Mouse (Mus musculus) mesoderm, embryonic 11.5 days (tissue): Measurements from ENCODE around the gene Sobp.

Experiments
- DNase-seq: peaks from one replicate; pipeline ENCODE4 v3.0.0-alpha.2; 2012; ENCODE audit warnings: low read depth, low spot score

Sobp gene

DNA sequence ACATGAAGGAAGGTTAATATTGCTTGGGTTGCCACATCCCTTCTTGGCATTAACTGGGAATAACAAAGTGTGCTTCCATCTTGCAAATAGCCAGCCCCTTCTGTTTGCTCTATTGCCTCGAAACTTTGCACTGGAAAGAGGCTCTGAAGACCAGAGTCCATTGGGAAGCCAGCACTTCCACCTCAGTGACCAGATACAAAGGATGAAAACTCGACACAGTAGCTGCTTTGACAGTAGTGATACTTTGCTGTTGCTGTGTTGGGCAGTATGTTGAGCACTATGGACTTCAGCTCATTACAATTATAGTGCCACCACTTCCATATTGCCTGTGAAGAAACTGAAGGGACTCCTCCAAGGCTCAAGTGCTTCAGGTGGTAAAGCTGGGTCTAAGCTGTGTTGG, 86.9 kb downstream of the Sobp start:
- DNase-seq, result no peak

GRCm38 (mm10) chr10:43086888-43087287, 87.4 kb downstream of the Sobp start:
- DNase-seq, result peak; percentile 51

DNA sequence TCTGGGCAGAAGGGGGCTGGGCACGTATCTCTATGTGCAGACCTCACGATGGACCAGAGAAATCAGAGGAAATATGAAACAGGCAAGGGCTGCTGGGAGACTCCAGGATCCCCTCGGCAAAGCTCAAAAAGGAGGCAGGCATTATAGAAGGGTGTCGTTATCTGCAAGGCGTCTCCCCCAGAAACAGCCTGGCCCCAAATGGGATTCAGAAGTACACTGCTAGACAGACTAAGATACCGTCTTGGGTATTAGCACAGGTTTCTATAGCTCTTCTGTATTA, 90.3 kb downstream of the Sobp start:
- DNase-seq, result no peak

DNA sequence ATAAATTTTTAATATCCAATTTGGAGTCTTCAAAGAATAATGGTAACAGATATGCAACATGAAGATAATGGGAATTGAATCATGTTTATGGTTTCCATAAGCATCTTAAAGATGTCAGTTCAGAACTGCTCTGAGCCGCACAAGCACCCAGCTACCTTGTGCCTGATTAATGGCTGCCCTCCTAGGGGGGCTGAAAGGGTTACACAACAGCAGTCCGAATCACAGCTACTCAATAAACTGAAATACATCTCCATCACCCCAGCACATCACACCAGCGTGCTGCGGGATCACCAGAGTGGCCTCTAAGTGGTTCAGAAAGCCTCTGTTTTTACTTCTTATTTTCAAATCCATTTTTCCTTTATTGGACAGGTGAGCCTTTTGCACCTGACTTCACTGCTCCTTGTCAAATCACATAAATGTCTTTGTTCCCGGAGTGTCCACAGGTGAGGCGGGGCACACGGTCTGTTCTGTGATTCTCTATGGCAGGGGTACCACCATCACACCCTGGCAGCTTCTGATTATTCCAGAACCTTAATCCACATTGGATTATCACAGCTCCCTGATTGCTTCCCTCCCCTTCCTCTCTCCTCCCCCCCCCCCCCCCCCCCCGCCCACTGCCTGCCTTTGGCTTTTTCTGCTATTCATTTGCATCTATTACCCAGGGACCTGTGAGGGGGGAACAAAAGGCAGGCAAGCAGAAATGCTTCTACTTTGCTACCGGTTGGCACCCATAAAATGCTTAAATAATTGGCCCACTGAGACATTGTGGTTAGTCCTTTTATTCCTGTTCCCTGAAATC, 90.8 kb downstream of the Sobp start:
- no peak for DNase-seq

GRCm38 (mm10) chr10:43081316-43081715, 93.0 kb downstream of the Sobp start:
- no peak for DNase-seq

- DNase-seq, result no peak
Observed at GRCm38 (mm10) chr10:43075535-43076152, 98.7 kb downstream of the Sobp start.

DNA sequence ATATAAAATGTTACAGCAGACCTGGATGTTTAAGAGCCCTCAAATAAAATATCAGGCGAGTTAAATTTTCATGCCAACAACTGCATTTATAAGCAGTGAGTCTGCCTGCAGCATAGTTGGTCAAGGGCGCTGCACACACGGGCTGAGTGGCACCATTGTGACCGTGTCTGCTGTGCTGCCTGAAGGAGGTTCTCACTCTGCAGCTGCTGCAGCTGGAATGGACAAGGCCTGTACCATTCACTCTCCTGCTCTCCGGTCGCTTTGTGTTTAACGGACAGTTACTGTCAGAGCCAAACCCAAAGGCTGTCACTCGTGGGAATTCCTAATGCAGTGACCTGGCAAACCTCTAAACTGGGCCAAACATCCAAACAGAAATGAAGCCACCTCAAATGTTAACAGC, 101.0 kb downstream of the Sobp start:
- DNase-seq, result no peak

DNA sequence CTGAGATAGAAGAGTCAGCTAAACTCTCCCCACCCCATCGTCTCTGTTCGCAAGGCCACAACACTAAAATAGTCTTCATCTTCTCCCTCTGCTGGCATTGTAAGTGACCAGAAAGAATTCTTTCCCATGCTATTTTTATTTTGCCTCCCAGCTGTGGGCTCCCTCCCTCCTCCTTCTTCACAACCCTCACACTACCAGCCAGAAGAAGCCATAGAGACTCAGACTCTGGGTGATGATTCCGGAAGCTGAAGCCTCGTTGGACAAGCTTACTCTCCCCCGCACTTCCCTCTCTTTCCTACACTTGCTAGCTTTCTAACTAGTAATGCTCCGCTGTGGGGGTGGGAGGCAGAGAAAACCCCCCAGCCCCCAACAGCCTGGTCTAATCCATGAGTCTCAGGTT, 103.4 kb downstream of the Sobp start:
- DNase-seq, result no peak

DNA sequence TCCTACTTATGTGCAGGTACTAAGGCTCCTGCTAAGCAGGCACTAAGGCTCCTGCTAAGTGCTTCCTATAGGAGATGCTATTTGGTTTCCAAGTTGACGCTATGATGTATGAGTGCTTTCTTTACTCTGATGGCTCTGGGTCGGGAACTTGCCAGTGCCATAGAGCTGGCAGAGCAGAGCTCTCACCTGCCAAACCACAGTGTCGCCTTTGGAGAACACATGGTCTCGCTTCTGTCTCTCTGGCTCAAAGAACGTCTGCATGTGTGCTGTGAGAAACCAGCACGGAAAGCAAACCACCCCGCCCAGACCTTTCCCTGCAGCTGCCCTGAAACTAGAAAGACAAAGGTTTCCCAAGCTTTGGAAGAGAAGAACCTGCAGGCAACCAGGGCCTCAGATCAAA, 109.0 kb downstream of the Sobp start:
- DNase-seq, result no peak

- no peak for DNase-seq
Observed at GRCm38 (mm10) chr10:43061519-43062105, 112.7 kb downstream of the Sobp start.

DNA sequence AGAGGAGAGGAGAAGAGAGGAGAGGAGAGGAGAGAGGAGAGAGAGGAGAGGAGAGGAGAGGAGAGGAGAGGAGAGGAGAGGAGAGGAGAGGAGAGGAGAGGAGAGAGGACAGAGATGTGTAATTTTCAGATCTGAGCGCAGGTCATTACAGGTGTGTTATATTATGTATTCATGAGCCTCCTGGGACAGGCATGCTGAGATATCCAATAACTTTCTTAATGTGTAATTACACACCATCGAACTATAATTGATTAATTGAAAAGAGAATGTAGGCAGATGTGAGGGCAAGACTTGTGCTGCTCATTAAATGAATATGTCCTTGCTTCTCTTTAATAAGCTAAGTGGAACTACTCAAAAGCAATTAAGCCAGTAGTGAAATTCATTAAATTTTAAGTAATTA, 118.9 kb downstream of the Sobp start:
- DNase-seq, result no peak

DNA sequence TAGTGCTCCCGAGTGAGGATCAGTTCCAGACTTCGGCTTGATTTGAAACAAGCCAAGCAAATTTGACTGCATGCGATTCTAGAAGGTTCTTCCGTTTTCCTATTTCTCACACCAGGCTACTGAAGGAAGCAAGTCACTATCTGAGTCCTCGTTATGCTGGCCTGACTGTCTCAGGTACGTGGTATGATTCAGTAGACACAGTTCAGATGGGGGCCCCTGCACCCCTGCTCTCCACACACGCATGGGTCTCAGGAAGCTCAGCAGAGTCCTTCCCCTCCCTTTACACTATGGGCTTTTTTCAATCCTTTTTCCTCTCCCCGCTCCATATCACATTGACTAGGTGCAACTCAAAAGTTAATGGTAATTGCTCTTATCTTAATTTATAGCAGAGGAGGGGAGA, 119.6 kb downstream of the Sobp start:
- DNase-seq, result no peak

- DNase-seq, result no peak
Observed at GRCm38 (mm10) chr10:43053861-43054560, 120.3 kb downstream of the Sobp start.

DNA sequence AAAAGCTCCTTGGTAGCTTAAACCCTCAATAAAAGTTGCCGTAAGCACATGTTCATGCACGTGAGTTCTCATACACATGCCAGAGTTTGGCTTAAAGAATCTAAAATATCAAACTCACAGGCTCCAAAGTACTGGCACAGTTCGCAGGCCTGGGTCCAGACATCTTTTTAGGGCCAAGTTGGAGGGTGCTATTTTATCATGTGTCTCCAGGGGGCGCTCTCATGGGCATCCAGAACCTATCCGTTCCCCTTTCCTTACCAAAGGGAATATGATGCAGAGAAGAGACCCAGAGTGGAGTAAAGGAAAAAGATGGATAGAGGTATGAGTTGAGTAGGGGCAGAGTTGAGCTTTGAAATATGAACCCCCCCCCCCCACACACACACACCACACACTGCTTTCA, 121.9 kb downstream of the Sobp start:
- no peak for DNase-seq

- DNase-seq, result no peak
Observed at GRCm38 (mm10) chr10:43047804-43048348, 126.5 kb downstream of the Sobp start.

DNA sequence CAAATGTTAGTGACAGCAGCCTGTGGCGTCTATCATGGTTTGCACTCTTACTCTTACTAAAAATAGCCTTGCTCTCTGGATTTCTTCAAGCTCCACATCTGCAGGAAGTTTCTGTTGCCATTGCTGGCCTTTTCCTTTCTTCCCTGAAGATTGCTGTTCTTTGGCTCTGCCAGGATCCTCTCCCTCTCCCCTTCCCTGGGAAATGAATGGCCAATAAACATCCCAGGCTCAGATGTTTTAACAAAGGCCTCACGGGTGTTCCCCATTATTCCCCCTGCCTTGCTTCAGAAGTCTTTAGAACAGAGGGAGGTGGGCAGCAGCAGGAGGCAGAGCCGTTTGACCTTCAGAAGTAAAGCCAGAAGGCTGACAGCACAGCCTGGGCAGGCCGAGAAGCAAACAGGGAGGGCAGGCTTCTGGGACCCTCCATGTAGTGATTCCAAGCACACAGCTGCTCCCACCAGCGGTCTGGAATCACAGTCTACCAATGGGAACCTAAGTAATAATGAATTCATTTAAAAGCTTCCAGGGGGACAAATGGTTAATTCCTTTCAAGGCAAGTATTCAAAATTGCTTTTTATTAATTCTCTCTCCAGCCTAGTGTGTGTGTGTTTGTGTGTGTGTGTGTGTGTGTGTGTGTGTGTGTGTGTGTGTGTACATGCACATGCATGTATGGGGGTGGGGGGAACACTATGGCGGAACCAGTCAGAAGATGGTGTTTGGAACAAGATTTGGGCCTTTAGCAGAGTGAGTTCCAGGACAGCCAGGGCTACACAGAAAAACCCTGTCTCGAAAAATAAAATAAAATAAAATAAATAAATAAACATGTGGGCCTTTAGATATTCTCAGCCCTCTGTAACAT, 130.8 kb downstream of the Sobp start:
- peak; percentile 77 for DNase-seq

DNA sequence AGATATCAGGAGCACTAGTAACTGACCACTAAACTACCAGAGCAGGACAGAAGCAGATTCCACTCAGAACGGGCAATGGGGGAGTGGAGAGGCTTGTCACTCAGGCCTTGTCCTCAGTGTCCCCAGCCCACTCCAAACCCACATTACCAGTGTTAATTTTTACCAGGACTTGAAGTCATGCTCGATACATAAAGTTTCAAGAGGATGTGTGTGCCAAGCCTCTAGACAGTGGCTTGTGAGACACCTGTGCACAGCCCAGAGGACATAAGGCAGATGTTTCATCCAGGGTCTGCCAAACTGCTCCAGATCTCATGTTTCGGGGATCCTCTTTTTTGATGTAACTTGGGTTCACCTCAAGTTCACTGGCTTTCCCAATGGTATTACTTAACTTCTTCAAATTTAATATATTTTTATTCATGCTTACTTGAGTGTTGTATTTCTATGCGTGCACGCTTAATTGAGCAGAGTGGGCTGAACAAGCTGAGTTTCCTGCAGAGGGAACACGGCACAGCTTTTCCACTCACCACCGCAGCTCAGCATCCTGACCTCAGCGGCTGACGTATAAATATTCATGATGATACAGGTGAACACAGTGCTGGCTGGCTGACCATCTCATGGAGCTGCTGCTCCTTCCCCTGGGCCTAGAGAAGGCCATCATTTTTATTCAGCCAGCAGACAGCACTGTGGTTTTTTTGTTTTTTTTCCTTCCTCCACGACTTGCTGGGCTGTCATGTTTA, 131.6 kb downstream of the Sobp start:
- DNase-seq, result no peak

- DNase-seq, result no peak
Observed at GRCm38 (mm10) chr10:43041794-43042193, 132.5 kb downstream of the Sobp start.

DNA sequence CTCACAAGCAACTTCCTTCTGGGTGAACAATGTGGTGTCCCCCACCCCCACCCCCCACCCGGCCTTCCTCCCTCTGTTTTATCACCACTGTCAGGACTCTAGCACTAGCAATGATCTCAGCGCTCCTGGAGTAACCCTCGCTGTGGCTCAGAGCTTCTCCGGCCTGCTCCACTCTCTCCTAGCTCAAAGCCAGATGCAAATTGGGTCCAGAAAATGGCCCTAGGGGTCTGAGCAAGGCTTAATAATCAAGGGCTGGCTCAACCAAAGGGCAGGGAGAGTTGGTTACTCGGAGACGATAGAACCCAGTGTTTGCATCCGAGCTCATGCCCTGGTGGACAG, 136.9 kb downstream of the Sobp start:
- no peak for DNase-seq

DNA sequence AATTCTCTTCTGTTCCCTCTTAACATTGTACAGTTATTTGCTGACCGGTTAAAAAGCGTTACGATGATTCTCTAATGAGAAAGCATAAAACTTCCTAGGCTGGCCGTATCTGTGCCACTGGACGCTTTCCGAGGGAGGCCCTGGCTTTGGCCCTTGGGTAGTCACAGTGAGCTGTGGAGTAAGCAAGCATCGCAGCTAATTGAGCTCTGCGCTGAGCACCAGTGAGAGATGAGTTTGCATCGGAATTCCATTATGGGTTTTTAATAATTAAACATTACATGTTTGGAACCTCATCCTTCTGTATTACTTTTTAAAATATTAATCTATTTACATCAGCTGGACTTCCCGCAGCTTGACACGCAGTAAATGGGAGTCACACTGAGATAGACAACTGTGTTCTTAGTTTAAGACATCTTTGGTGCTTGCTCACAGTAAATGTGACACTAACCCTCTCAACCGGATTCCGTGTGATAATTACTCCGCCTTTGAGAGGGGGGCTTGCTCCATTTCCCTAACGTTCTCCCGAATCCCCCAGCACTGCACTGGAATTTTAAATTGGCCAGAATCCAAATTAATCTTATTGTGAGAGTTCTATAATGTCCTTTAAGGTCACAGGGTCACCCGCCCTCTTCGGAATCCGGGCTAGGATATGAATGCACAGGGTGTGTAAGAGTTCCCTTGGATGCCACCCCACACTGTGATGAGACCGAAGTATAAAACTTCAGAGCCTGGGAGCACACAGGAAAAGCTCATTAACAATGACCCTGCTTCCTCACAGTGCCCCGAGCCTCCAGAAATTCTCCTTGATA, 137.5 kb downstream of the Sobp start:
- DNase-seq, result no peak
